Mouse (Mus musculus): ENCODE results near the gene Cops9.

Cops9 gene

GRCm38 (mm10) chr1:92605482-92605881 lies 36.3 kb downstream of the Cops9 start, which contains the start of gene Olfr1410:
Olfr1410 (plus strand) TSS chr1:92605782.
- DNase-seq (ENCODE audit: low read depth, low spot score), result no peak

- no peak for DNase-seq (ENCODE audit: low read depth, low spot score)
These were observed 45.8 kb downstream of the Cops9 start for GRCm38 (mm10) chr1:92596019-92596418.

DNA sequence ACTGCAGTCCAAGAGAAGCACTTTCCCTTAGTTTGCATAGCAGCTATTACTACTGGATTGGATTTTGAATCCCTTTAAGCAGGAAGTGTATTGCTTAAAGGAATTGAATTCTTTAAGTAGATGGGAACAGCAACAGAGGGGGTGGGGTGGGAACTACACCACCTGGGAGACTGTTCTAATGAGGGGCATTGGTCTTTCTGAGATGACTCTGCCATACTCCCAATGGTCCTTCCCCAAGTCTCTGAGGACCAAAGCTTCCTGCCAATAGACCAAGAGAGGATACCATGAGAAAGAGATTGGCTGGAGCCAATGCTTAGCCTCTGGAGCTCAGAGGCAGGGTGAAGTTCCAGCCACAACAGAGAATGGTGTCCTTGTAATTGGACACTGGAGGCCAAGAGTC lies 47.7 kb downstream of the Cops9 start, which contains the start of gene Olfr1411:
TSS of gene Olfr1411 (plus strand) at position 301 of the 400 bp plus-strand sequence.
- DNase-seq (ENCODE audit: low read depth, low spot score), result no peak
